Mouse (Mus musculus) kidney, embryonic 15.5 days (tissue): ENCODE data around the gene Oprd1. TPM values are rescaled to one million over a fixed set of nuclear protein-coding genes. Genes with fewer than 3 reads are reported as not detected.

Source experiments
- ATAC-seq: fragments of 200-750 bp; cut with Nextera tagmentation; replicated peaks from 2 replicates; pipeline ENCODE4 v1.8.0; 2017; ENCODE audit warnings: moderate TSS enrichment; ENCODE audit not compliant: low FRiP score
- H3K27ac ChIP-seq: fragments of 300-500 bp; sonication (generic); 2 replicates; pipeline ENCODE4 v1.5.1; 2015; ENCODE audit warnings: mild to moderate bottlenecking, inconsistent platforms
- H3K27me3 ChIP-seq: fragments of 300-500 bp; sonication (generic); 2 replicates; pipeline ENCODE4 v1.6.1; 2015; ENCODE audit warnings: inconsistent platforms
- H3K36me3 ChIP-seq: fragments of 300-500 bp; sonication (generic); 2 replicates; pipeline ENCODE4 v1.6.1; 2015; ENCODE audit warnings: inconsistent platforms
- H3K4me1 ChIP-seq: fragments of 300-500 bp; sonication (generic); 2 replicates; pipeline ENCODE4 v1.6.1; 2015; ENCODE audit warnings: inconsistent platforms
- H3K4me2 ChIP-seq: fragments of 300-500 bp; sonication (generic); 2 replicates; pipeline ENCODE4 v1.6.1; 2015; ENCODE audit warnings: moderate library complexity, mild to moderate bottlenecking, inconsistent platforms
- H3K4me3 ChIP-seq: fragments of 300-500 bp; sonication (generic); replicated peaks from 2 replicates; pipeline ENCODE4 v1.5.1; 2015; ENCODE audit warnings: mild to moderate bottlenecking, inconsistent platforms
- H3K9ac ChIP-seq: fragments of 300-500 bp; sonication (generic); 2 replicates; pipeline ENCODE4 v1.6.1; 2015; ENCODE audit warnings: mild to moderate bottlenecking, inconsistent platforms
- H3K9me3 ChIP-seq: fragments of 300-500 bp; sonication (generic); replicated peaks from 2 replicates; pipeline ENCODE4 v1.6.1; 2016; ENCODE audit warnings: inconsistent platforms
- WGBS: fragments of 180-500 bp; shearing (Covaris S2); methylation state at CpG from one replicate; pipeline ENCODE4 v1.1.7; 2015; ENCODE audit warnings: mixed read lengths; 5-methylcytosine and 5-hydroxymethylcytosine counted together
- polyA plus RNA-seq: library from polyadenylated mRNA; unstranded; fragments of >200 nt; fragmentation: Nextera tagmentation; extraction: Ambion mirVana; gene quantifications from 2 replicates; pipeline ENCODE4 v1.2.1, GENCODE M21; 2015

Gene Oprd1
- polyA plus RNA-seq, 1 experiment from 2014 or later = 0.23 TPM

GRCm38 (mm10) chr4:132166350-132167290, 22.3 kb upstream of the Oprd1 start:
- Histone ChIP-seq H3K36me3 (no peaks in the 10 kb centered on the region), H3K9ac (no peak overlapping the region), H3K4me3 (no peak overlapping the region), H3K4me2 (no peak overlapping the region), H3K27me3 (no peaks in the 10 kb centered on the region), H3K27ac (peak overlapping the region; percentile 42; the same call in 1 of the 2 replicates), H3K9me3 (no peaks in the 10 kb centered on the region), H3K4me1 (peaks cover 12% of the 10 kb centered on the region)
- WGBS = 56% methylated on average over 16 of the region's 16 CpGs
- no peak for ATAC-seq

GRCm38 (mm10) chr4:132165691-132166090, 21.4 kb upstream of the Oprd1 start:
- Histone ChIP-seq H3K4me2 (no peak overlapping the region), H3K27me3 (no peaks in the 10 kb centered on the region), H3K36me3 (no peaks in the 10 kb centered on the region), H3K9me3 (no peaks in the 10 kb centered on the region), H3K4me3 (no peak overlapping the region), H3K4me1 (peaks cover 12% of the 10 kb centered on the region), H3K27ac (no peak overlapping the region), H3K9ac (no peak overlapping the region)
- 44% methylated on average over 14 of the region's 14 CpGs for WGBS
- no peak for ATAC-seq

GRCm38 (mm10) chr4:132156941-132157622, 12.8 kb upstream of the Oprd1 start:
- Histone ChIP-seq H3K4me3 (no peak overlapping the region), H3K4me2 (no peak overlapping the region), H3K9me3 (0 out of 2 replicates have a peak, but pooled peaks cover 3% of the 10 kb centered on the region), H3K27me3 (no peaks in the 10 kb centered on the region), H3K9ac (no peak overlapping the region), H3K36me3 (no peaks in the 10 kb centered on the region), H3K27ac (no peak overlapping the region), H3K4me1 (peaks cover 5% of the 10 kb centered on the region; the same call in 1 of the 2 replicates)
- 43% methylated on average over 12 of the region's 12 CpGs for WGBS
- ATAC-seq = no peak

DNA sequence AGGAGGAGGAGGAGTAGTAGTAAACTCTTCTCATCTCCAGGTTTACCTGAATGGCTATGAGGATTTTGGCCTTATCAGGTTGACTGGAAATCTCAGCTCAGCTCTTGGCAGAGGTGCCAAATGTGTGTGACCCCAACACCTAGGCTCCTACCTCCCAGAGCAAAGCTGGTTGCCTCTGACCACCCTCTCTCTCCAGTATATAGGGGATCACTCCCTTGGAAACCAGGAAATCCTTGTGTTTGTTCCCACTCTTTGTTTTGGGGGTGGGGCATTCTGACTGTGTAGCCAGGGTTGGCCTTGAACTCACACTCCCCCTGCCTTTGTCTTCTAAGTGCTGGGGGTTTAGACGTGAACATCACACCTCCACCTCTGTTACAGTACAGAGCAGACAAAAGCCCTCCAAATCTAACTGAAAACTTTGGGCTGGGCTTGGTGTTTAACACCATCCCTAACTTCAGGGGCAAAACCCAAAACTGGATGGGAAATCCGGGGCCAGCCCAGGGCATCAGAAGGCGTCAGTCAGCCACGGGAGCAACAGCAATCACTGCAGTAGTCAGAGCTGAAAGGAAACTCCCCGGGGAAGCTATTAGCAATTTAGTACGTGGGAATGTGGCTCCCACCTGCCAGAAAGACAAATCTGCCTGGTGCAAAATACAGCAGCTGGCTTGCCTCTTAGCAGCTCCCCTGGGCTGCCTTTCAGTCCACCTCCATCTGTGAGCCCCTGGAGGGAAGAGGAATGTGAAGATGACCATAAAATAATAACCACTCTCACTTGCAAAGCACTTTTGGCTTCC, 10.8 kb upstream of the Oprd1 start:
- peaks cover 5% of the 10 kb centered on the region; the same call in 1 of the 2 replicates for H3K4me1 ChIP-seq
- no peaks in the 10 kb centered on the region for H3K27me3 ChIP-seq
- WGBS = 5% methylated on average over 6 of the region's 6 CpGs
- H3K4me3 ChIP-seq = no peak overlapping the region
- ATAC-seq = no peak
- no peak overlapping the region for H3K27ac ChIP-seq
- 0 out of 2 replicates have a peak, but pooled peaks cover 3% of the 10 kb centered on the region for H3K9me3 ChIP-seq
- no peak overlapping the region for H3K9ac ChIP-seq
- H3K4me2 ChIP-seq = no peak overlapping the region
- no peaks in the 10 kb centered on the region for H3K36me3 ChIP-seq

DNA sequence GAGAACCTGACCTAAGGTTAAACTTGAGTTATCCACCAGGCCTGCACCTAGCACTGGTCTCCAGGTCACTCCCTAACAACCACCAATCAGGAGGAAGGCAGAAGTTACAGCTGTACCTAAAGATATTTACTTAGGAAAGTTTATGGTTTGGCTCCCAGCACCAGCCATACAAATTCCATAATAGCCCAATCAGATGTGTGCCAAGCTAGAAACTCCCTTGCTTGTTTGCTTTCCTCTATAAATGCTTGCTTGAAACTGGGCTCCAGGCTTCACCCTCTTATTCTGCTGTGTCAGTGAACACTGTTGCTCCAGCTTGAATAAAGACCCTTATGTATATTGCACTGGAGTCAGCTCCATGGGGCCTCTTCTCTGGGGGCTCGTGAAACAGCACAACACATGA, 7.4 kb upstream of the Oprd1 start:
- H3K9me3 ChIP-seq = 0 out of 2 replicates have a peak, but pooled peaks cover 3% of the 10 kb centered on the region
- no peak overlapping the region for H3K27ac ChIP-seq
- no peak for ATAC-seq
- no peaks in the 10 kb centered on the region for H3K27me3 ChIP-seq
- peaks cover 5% of the 10 kb centered on the region; the same call in 1 of the 2 replicates for H3K4me1 ChIP-seq
- H3K4me2 ChIP-seq = no peak overlapping the region
- H3K4me3 ChIP-seq = no peak overlapping the region
- no peaks in the 10 kb centered on the region for H3K36me3 ChIP-seq
- no peak overlapping the region for H3K9ac ChIP-seq
- WGBS = 50% methylated on average over 1 of the region's 1 CpGs

DNA sequence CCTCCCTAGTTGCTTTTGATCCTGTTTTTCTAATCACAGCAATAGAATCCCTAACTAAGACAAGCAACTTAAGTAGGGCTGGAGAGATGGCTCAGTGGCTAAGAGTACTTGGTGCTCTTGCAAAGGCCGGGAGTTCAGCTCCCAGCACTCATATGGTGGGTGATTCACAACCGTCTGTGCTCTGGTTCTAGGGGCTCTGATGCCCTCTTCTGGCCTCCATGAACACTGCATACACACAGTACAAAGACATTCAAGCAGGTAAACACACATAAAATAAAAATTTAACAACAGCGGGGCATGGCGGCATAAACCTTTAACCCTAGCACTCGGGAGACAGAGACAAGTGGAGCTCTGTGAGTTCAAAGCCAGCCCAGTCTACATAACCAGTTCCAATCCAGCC, 1.9 kb upstream of the Oprd1 start:
- ATAC-seq = no peak

DNA sequence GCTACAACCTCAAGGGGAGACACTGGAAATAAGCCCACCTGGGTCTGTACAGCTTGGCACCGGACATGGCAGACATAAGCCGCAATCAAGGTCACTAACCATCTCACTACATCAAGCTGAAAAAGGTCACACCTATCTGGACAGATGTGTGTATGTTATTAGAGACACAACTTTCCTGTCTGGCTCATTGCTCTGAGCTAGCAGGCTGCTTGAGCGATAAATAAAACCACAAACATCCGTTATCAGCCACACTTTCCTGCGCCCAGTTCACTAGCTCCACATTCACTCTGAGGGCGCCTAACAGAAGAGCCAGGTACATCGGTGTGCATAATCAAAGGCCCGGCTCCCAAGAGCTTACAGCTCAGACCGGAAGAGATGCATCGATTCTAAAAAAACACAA, 806 bp upstream of the Oprd1 start:
- H3K9me3 ChIP-seq = no peaks in the 10 kb centered on the region
- no peak overlapping the region for H3K9ac ChIP-seq
- no peak overlapping the region for H3K27ac ChIP-seq
- H3K36me3 ChIP-seq = no peaks in the 10 kb centered on the region
- ATAC-seq = no peak
- peak overlapping the region; percentile 53 for H3K4me3 ChIP-seq
- peaks cover 17% of the 10 kb centered on the region for H3K4me1 ChIP-seq
- peaks cover 58% of the 10 kb centered on the region for H3K27me3 ChIP-seq
- peak overlapping the region; percentile 91 for H3K4me2 ChIP-seq
- 37% methylated on average over 10 of the region's 10 CpGs for WGBS

More for the DNA sequence above, 1.9 kb upstream of the Oprd1 start:
- no peak overlapping the region for H3K4me3 ChIP-seq
- no peaks in the 10 kb centered on the region for H3K36me3 ChIP-seq
- H3K4me1 ChIP-seq = peaks cover 17% of the 10 kb centered on the region
- peaks cover 52% of the 10 kb centered on the region for H3K27me3 ChIP-seq
- H3K4me2 ChIP-seq = no peak overlapping the region
- H3K27ac ChIP-seq = no peak overlapping the region
- no peak overlapping the region for H3K9ac ChIP-seq
- H3K9me3 ChIP-seq = no peaks in the 10 kb centered on the region
- 79% methylated on average over 5 of the region's 5 CpGs for WGBS

DNA sequence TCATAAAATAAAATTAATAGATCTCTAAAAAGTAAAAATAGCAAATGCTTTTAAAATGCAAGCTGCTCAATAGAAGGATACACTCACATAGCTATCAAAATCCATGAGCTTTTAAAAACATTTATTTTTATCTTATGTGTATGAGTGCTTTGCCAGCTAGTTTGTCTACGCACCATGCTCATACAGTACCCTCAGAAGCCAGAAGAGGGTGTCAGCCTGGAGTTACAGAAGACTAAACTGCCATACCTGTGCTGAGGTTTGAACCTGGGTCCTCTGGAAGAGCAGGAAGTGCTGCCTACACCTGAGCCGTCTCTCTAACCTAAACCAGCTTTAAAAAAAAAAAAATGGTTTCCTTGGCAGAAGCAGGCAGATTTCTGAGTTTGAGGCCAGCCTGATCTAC, 5.6 kb downstream of the Oprd1 start:
- no peak overlapping the region for H3K27ac ChIP-seq
- WGBS = 87% methylated on average over 2 of the region's 2 CpGs
- ATAC-seq = no peak
- H3K4me3 ChIP-seq = no peak overlapping the region
- no peaks in the 10 kb centered on the region for H3K9me3 ChIP-seq
- peaks cover under 1% of the 10 kb centered on the region; the same call in 1 of the 2 replicates for H3K4me1 ChIP-seq
- no peak overlapping the region for H3K4me2 ChIP-seq
- peaks cover 30% of the 10 kb centered on the region for H3K27me3 ChIP-seq
- no peaks in the 10 kb centered on the region for H3K36me3 ChIP-seq
- H3K9ac ChIP-seq = no peak overlapping the region

GRCm38 (mm10) chr4:132137013-132137412, 7.3 kb downstream of the Oprd1 start:
- Histone ChIP-seq H3K36me3 (no peaks in the 10 kb centered on the region), H3K9me3 (no peaks in the 10 kb centered on the region), H3K27me3 (peaks cover 15% of the 10 kb centered on the region), H3K4me1 (no peaks in the 10 kb centered on the region), H3K4me3 (no peak overlapping the region), H3K4me2 (no peak overlapping the region), H3K27ac (no peak overlapping the region), H3K9ac (no peak overlapping the region)
- 76% methylated on average over 7 of the region's 7 CpGs for WGBS
- no peak for ATAC-seq

GRCm38 (mm10) chr4:132133920-132134319, 10.4 kb downstream of the Oprd1 start:
- Histone ChIP-seq H3K9ac (no peak overlapping the region), H3K4me3 (no peak overlapping the region), H3K36me3 (no peaks in the 10 kb centered on the region), H3K4me2 (no peak overlapping the region), H3K9me3 (no peaks in the 10 kb centered on the region), H3K4me1 (no peaks in the 10 kb centered on the region), H3K27ac (no peak overlapping the region), H3K27me3 (no peaks in the 10 kb centered on the region)
- no peak for ATAC-seq
- 69% methylated on average over 16 of the region's 16 CpGs for WGBS

GRCm38 (mm10) chr4:132133381-132133780, 10.9 kb downstream of the Oprd1 start:
- Histone ChIP-seq H3K27ac (no peak overlapping the region), H3K9me3 (no peaks in the 10 kb centered on the region), H3K36me3 (no peaks in the 10 kb centered on the region), H3K4me3 (no peak overlapping the region), H3K9ac (no peak overlapping the region), H3K27me3 (no peaks in the 10 kb centered on the region), H3K4me2 (no peak overlapping the region), H3K4me1 (no peaks in the 10 kb centered on the region)
- no peak for ATAC-seq
- WGBS = 92% methylated on average over 5 of the region's 5 CpGs
